Comparison of ENCODE assay signal across 22 mouse cellular contexts in genomic region chr2:143732501-143732900, GRCm38 (mm10).
DNase-seq lines count a peak whose midpoint lies in the region; ATAC-seq and TF ChIP-seq lines count a peak whose summit lies in the region.
"Had no signal": no experiment of that assay in that cellular context is flagged by ENCODE, and none has a peak within 500 bp of the region (broad histone marks: within the 10 kb centered on the region; RNA-seq: fewer than 3 reads in every experiment).

No protein-coding gene starts in this region.

- H3K27ac ChIP-seq in heart, adult 2 months: no peak overlapping the region
- H3K27ac ChIP-seq: embryonic facial prominence, embryonic 15.5 days; heart, embryonic 15.5 days; hindbrain, embryonic 13.5 days; neural tube, embryonic 15.5 days; stomach, postnatal 0 days had no signal

- peak; percentile 80 for ATAC-seq in frontal cortex, adult (ENCODE audit: low TSS enrichment)
- ATAC-seq: activated CD4-positive, CD25-positive, alpha-beta regulatory T cell, adult 4 months; forebrain, embryonic 14.5 days; Patski had no signal

- no peaks in the 10 kb centered on the region for H3K36me3 ChIP-seq in heart, adult 2 months (ENCODE audit: control insufficient read depth, insufficient read depth, low read length)
- H3K36me3 ChIP-seq: embryonic facial prominence, embryonic 15.5 days; G1E; heart, embryonic 15.5 days; hindbrain, embryonic 13.5 days; neural tube, embryonic 15.5 days had no signal

- no peak for DNase-seq in frontal cortex, postnatal 25 days (ENCODE audit: low spot score in 2 of 2)
- DNase-seq in adrenal gland, adult 8-10 months: peak; percentile 63
- DNase-seq in cerebellum, adult 11-12 months: peak; percentile 83
- peak; percentile 35 to 39 for DNase-seq in cerebellum, postnatal 14 days
- DNase-seq in lung, postnatal 14 days: no peak
- DNase-seq in kidney, adult 8-10 months: no peak
- DNase-seq in heart, adult 2 months: no peak
- DNase-seq: gastrocnemius, postnatal 25 days; heart, adult 18-20 months; heart, postnatal 36 days; kidney, adult 18-20 months; kidney, postnatal 10 days had no signal

- WGBS in heart, adult 2 months: 79% methylated on average over 10 of the region's 10 CpGs

- H3K79me2 ChIP-seq in heart, adult 2 months (replicated peaks; ENCODE audit: control insufficient read depth, insufficient read depth, low read length): no peaks in the 10 kb centered on the region

- no peak overlapping the region for H3K9ac ChIP-seq in heart, adult 2 months (ENCODE audit: low read depth, low read length)
- H3K9ac ChIP-seq: embryonic facial prominence, embryonic 15.5 days; heart, embryonic 15.5 days; hindbrain, embryonic 13.5 days; neural tube, embryonic 15.5 days had no signal

- H3K4me1 ChIP-seq in heart, adult 2 months (ENCODE audit: control insufficient read depth, insufficient read depth, low read length): no peaks in the 10 kb centered on the region
- H3K4me1 ChIP-seq: embryonic facial prominence, embryonic 15.5 days; heart, embryonic 15.5 days; hindbrain, embryonic 13.5 days; neural tube, embryonic 15.5 days had no signal

- no peak for TF ChIP-seq POLR2A in heart, adult 2 months (IDR thresholded peaks at IDR 0.05; ENCODE audit: insufficient read depth, low read depth, low read length)

- no peaks in the 10 kb centered on the region for H3K27me3 ChIP-seq in heart, adult 2 months (ENCODE audit: control insufficient read depth, insufficient read depth, low read length)
- H3K27me3 ChIP-seq: embryonic facial prominence, embryonic 15.5 days; heart, embryonic 15.5 days; hindbrain, embryonic 13.5 days; neural tube, embryonic 15.5 days had no signal

- intact Hi-C loops in heart, adult 2 months (cut with DNase I): no loop called here

- TF ChIP-seq CTCF in heart, adult 2 months (IDR thresholded peaks at IDR 0.05): no peak

- no peak for TF ChIP-seq EP300 in heart, adult 2 months (IDR thresholded peaks at IDR 0.05; ENCODE audit: insufficient read depth, low read depth, low read length)

- no peak overlapping the region for H3K4me3 ChIP-seq in heart, adult 2 months
- H3K4me3 ChIP-seq: embryonic facial prominence, embryonic 15.5 days; heart, embryonic 15.5 days; hindbrain, embryonic 13.5 days; neural tube, embryonic 15.5 days had no signal

Comparison
In these comparisons a context has a peak if more than half of its experiments do, and no peak if none do; other contexts are left out.
1. DNase-seq: peak in adrenal gland, adult 8-10 months (single experiment), cerebellum, adult 11-12 months (single experiment) and cerebellum, postnatal 14 days (2 of 2); none in frontal cortex, postnatal 25 days (0 of 2), lung, postnatal 14 days (single experiment), kidney, adult 8-10 months (0 of 2) and heart, adult 2 months (0 of 2).